Mouse (Mus musculus): ENCODE data around the gene Sost.

GRCm38 (mm10) chr11:102015472-102015871, 48.7 kb upstream of the Sost start:
- TF ChIP-seq CTCF (IDR thresholded peaks at IDR 0.05; ENCODE audit: borderline replicate concordance, insufficient read depth, low read depth, low read length) (no peak), POLR2A (IDR thresholded peaks at IDR 0.05; ENCODE audit: borderline replicate concordance, insufficient read depth, low read length) (no peak)

All from cerebellum, adult 2 months (tissue).